Mouse (Mus musculus) testis, postnatal 14 days (tissue): ENCODE results near the gene Ddx18.

Source experiments
- DNase-seq: peaks from one replicate; pipeline ENCODE4 v3.0.0; 2021; ENCODE audit warnings: low spot score

Ddx18 gene

GRCm38 (mm10) chr1:121527600-121528398 lies 40.0 kb downstream of the Ddx18 start:
- DNase-seq, result no peak

GRCm38 (mm10) chr1:121527061-121527460 lies 40.7 kb downstream of the Ddx18 start:
- no peak for DNase-seq

- DNase-seq, result no peak
Measured at GRCm38 (mm10) chr1:121518609-121519008, 49.2 kb downstream of the Ddx18 start.

- no peak for DNase-seq
Measured at GRCm38 (mm10) chr1:121511966-121512365, 55.8 kb downstream of the Ddx18 start.

- no peak for DNase-seq
Measured at GRCm38 (mm10) chr1:121511186-121511585, 56.6 kb downstream of the Ddx18 start.

GRCm38 (mm10) chr1:121510420-121511140 lies 57.2 kb downstream of the Ddx18 start:
- DNase-seq, result no peak

GRCm38 (mm10) chr1:121508729-121509128 lies 59.1 kb downstream of the Ddx18 start:
- no peak for DNase-seq
